Mouse (Mus musculus): ENCODE measurements around the gene Spred2.

- no peak for TF ChIP-seq CTCF (IDR thresholded peaks at IDR 0.05; ENCODE audit: low read depth, low read length)
- TF ChIP-seq GATA1 (IDR thresholded peaks at IDR 0.05; ENCODE audit: borderline replicate concordance, low read length) = no peak
- TF ChIP-seq POLR2AphosphoS5 (IDR thresholded peaks at IDR 0.05; ENCODE audit: insufficient replicate concordance, low read depth, low read length) = no peak
- TF ChIP-seq TAL1 (conservative IDR thresholded peaks at IDR 0.05; ENCODE audit: low read depth, low read length) = no peak
- no peak for TF ChIP-seq GATA2 (IDR thresholded peaks at IDR 0.05; ENCODE audit: borderline replicate concordance, low read depth, low read length)
Observed at GRCm38 (mm10) chr11:19971954-19972750, 48.0 kb downstream of the Spred2 start.

Data from G1E (cell line).